Mouse (Mus musculus) CD4-positive naive resting alpha-beta T cell, adult 57 days (primary cell): Measurements from ENCODE around the gene Scn5a. TPM values are rescaled to one million over a fixed set of nuclear protein-coding genes. Genes with fewer than 3 reads are reported as not detected.

Experiments used
- total RNA-seq: library from RNA; stranded (reverse); gene quantifications from one replicate; pipeline ENCODE4 v1.2.4, GENCODE M21; 2023

The Scn5a gene
- 0.12 TPM for total RNA-seq

GRCm38 (mm10) chr9:119578636-119579438 is at the start of gene Scn5a:
Gene Scn5a (minus strand): TSS chr9:119579016.

GRCm38 (mm10) chr9:119444738-119445429 is 133.9 kb downstream of the Scn5a start, which contains the start of gene Exog:
Gene Exog (plus strand): TSS chr9:119444943.

Other genes with a start within 250 kb of the Scn5a start
- gene Acaa1a, start 239.3 kb downstream of the Scn5a start, total RNA-seq = 55.5 TPM
- gene Myd88, start 237.6 kb downstream of the Scn5a start, total RNA-seq = 41.9 TPM
- 1.4 TPM for gene Xylb, start 221.6 kb downstream of the Scn5a start, total RNA-seq
- not detected for gene Slc22a14, start 213.5 kb downstream of the Scn5a start, total RNA-seq
- 2.5 TPM for gene Acvr2b, start 176.9 kb downstream of the Scn5a start, total RNA-seq
- gene Exog, start 134.1 kb downstream of the Scn5a start, total RNA-seq = 8.2 TPM
- gene Scn10a, start 140.3 kb upstream of the Scn5a start, total RNA-seq = not detected
- not detected for gene Scn11a, start 246.4 kb upstream of the Scn5a start, total RNA-seq